Mouse (Mus musculus) myocyte (in vitro differentiated cells): Measurements from ENCODE around the gene Smg7. TPM values are rescaled to one million over a fixed set of nuclear protein-coding genes. Genes with fewer than 3 reads are reported as not detected.

ENCODE experiments used
- H3K27me3 ChIP-seq: one replicate; pipeline ENCODE4 v1.6.1; 2011; ENCODE audit not compliant: control insufficient read depth, insufficient read depth, insufficient read length
- H3K36me3 ChIP-seq: one replicate; pipeline ENCODE4 v1.6.1; 2011; ENCODE audit not compliant: control insufficient read depth, insufficient read depth
- H3K4me2 ChIP-seq: one replicate; pipeline ENCODE4 v1.6.1; 2011; ENCODE audit warnings: low read depth, control low read depth
- H3K4me3 ChIP-seq: one replicate; pipeline ENCODE4 v1.5.1; 2011; ENCODE audit warnings: mild to moderate bottlenecking, control low read depth, moderate library complexity
- H3K79me2 ChIP-seq: one replicate; pipeline ENCODE4 v1.6.1; 2011; ENCODE audit not compliant: control insufficient read depth, insufficient read depth
- H3ac ChIP-seq: one replicate; pipeline ENCODE4 v1.6.1; 2011; ENCODE audit not compliant: control insufficient read depth, insufficient read length
- CEBPB ChIP-seq: IDR thresholded peaks from 2 replicates; pipeline ENCODE4 v1.6.1; 2011; ENCODE audit warnings: mild to moderate bottlenecking, moderate library complexity; ENCODE audit not compliant: poor library complexity, insufficient read depth, severe bottlenecking
- E2F4 ChIP-seq: IDR thresholded peaks from one replicate; pipeline ENCODE4 v1.6.1; 2011; ENCODE audit warnings: mild to moderate bottlenecking, control low read depth, moderate library complexity; ENCODE audit not compliant: insufficient read depth
- MAX ChIP-seq: IDR thresholded peaks from one replicate; pipeline ENCODE4 v1.6.1; 2011; ENCODE audit warnings: low read depth, mild to moderate bottlenecking, control low read depth
- MYOD1 ChIP-seq, 3 experiments: IDR thresholded peaks; one replicate each; pipeline ENCODE4 v1.6.1; 2011; ENCODE audit warnings: control low read depth in 2 of 3, low read depth in 2 of 3, mild to moderate bottlenecking in 2 of 3, moderate library complexity in 1 of 3; ENCODE audit not compliant: insufficient read length in 2 of 3, control insufficient read depth in 1 of 3
- MYOG ChIP-seq, 3 experiments: IDR thresholded peaks; one replicate each; pipeline ENCODE4 v1.6.1; 2011; ENCODE audit warnings: control low read depth in 2 of 3, low read depth in 2 of 3, mild to moderate bottlenecking in 2 of 3; ENCODE audit not compliant: insufficient read length in 2 of 3, control insufficient read depth in 1 of 3, insufficient read depth in 1 of 3
- POLR2A ChIP-seq: IDR thresholded peaks from one replicate; pipeline ENCODE4 v1.6.1; 2011; ENCODE audit warnings: low read depth, mild to moderate bottlenecking, control low read depth, moderate library complexity; ENCODE audit not compliant: insufficient read length
- POLR2AphosphoS2 ChIP-seq: IDR thresholded peaks from one replicate; pipeline ENCODE4 v1.6.1; 2011; ENCODE audit warnings: low read depth, control low read depth; ENCODE audit not compliant: insufficient read length
- REST ChIP-seq: IDR thresholded peaks from one replicate; pipeline ENCODE4 v1.6.1; 2011; ENCODE audit warnings: mild to moderate bottlenecking, control low read depth, moderate library complexity; ENCODE audit not compliant: insufficient read depth, insufficient read length
- SRF ChIP-seq: IDR thresholded peaks from one replicate; pipeline ENCODE4 v1.6.1; 2011; ENCODE audit warnings: low read depth; ENCODE audit not compliant: control insufficient read depth, insufficient read length
- TCF12 ChIP-seq: IDR thresholded peaks from one replicate; pipeline ENCODE4 v1.6.1; 2011; ENCODE audit warnings: mild to moderate bottlenecking, control low read depth; ENCODE audit not compliant: poor library complexity, insufficient read depth, severe bottlenecking
- TCF3 ChIP-seq: IDR thresholded peaks from one replicate; pipeline ENCODE4 v1.6.1; 2011; ENCODE audit warnings: low read depth, control low read depth; ENCODE audit not compliant: insufficient read length
- USF1 ChIP-seq: IDR thresholded peaks from one replicate; pipeline ENCODE4 v1.6.1; 2011; ENCODE audit warnings: low read depth, mild to moderate bottlenecking, control low read depth, moderate library complexity
- polyA plus RNA-seq: library from polyadenylated mRNA; unstranded; fragments of >200 nt; fragmentation: generic; extraction: Trizol; gene quantifications from one replicate; pipeline ENCODE4 v1.2.1, GENCODE M21; 2012; ENCODE audit warnings: missing spikeins

The Smg7 gene
- polyA plus RNA-seq, 1 experiment, result 13.6 TPM

DNA sequence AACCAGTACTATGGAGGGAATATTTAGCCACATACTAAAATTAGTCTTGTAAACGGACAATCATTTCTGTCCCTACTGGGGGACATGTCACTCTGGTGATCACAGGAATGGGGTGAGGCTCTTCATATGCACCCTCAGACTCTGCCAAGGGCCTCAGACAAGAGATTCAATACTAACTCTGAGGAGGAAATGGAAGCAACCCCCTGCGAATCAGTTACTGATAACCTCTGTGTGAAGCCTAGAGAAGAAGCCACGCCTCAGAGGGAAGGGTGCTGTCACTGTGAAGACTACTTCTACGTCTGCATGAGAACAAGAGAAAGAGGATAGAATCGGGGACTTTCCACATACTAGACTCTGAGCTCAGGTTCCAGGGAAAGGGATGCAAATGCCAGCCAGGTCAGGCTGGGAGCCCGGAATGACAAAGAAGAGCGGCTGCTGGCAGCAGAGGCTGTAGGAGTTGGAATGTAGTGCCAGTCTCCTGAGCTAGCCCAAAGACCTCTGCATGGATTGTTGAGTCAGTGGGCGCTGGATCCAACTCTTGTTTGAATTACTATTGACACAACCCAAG, 106.7 kb downstream of the Smg7 start:
- TF ChIP-seq USF1 (no peak), SRF (no peak), TCF12 (no peak), REST (no peak), POLR2A (no peak), TCF3 (no peak), MYOG (IDR thresholded peaks at IDR 0.05; ENCODE audit: control insufficient read depth in 1 of 3, insufficient read depth in 1 of 3, insufficient read length in 2 of 3, low read depth in 2 of 3) (no peak), MAX (no peak), MYOD1 (IDR thresholded peaks at IDR 0.05; ENCODE audit: control insufficient read depth in 1 of 3, insufficient read length in 2 of 3, low read depth in 2 of 3) (no peak), E2F4 (no peak), POLR2AphosphoS2 (no peak), CEBPB (no peak)
- Histone ChIP-seq H3K4me3 (no peak overlapping the region), H3K4me2 (no peak overlapping the region), H3ac (no peak overlapping the region), H3K79me2 (no peaks in the 10 kb centered on the region), H3K36me3 (no peaks in the 10 kb centered on the region), H3K27me3 (no peaks in the 10 kb centered on the region)

DNA sequence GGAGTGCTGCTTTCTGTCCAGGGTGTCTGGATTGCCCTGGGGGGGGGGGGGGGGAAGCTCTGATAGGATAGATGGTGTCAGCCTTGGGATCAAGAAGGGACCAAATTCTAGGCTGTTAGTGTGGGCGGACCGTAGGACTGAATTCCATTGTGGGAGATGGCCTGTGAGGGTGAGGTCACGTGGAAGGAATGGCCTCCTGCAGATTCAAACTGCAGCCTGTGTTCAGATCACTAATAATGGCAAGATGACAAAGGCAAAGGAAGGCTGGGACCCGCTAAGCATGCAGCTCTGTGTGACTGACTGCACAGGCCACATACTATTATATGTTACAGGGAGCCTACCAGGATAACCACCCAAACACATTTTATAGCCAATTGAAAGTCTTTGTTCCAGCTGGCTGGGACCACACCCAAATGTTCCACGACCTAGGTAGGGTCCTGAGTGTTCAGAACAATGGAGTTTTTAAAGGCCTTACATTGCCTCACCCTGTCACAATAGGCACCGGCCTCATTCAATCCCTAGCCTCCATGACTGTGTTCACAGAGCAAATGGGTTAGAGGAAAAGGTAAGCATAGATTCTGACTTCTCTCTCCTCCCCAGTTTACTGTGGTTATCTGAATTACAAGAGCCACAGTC, 108.8 kb downstream of the Smg7 start:
- Histone ChIP-seq H3K79me2 (no peaks in the 10 kb centered on the region), H3K36me3 (no peaks in the 10 kb centered on the region), H3ac (no peak overlapping the region), H3K27me3 (no peaks in the 10 kb centered on the region), H3K4me2 (no peak overlapping the region), H3K4me3 (no peak overlapping the region)
- TF ChIP-seq E2F4 (no peak), REST (no peak), CEBPB (no peak), TCF3 (no peak), MYOG (IDR thresholded peaks at IDR 0.05; ENCODE audit: control insufficient read depth in 1 of 3, insufficient read depth in 1 of 3, insufficient read length in 2 of 3, low read depth in 2 of 3) (no peak), TCF12 (no peak), POLR2A (no peak), MYOD1 (IDR thresholded peaks at IDR 0.05; ENCODE audit: control insufficient read depth in 1 of 3, insufficient read length in 2 of 3, low read depth in 2 of 3) (no peak)

DNA sequence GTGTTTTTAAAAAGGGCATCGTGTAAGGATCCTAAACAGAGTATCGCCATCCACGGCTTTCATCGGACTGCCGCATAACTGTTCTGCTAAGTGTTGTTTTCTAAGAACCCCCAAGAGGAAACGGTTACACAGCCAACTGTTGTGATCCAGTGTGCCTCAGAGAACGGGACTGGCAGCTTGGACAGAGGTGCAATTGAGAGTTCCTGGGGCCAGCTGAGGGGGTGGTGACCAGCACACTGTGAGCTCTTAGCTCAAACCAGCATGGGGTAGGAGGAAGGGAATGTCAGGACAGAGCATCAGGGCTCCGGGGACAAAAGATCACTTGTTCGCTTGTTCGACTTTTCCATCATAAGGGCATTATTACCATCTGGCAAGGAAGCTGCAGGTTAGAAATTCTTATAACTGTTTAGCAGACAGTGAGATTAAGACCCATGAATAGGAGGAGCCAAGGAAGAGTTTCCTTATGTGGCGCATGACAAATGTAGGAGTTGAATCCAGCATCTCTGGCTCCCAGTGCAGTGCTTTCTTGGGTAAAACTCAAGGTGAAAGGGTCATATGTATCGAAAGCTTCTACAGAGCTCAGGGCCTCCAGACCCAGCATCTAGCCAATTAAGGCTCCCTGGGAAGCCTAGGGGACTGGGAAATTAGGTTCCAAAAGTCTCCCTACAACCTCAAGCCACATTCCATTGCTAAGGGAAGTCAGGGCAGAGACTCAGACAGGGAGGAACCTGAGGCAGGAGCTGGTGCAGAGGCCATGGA, 109.5 kb downstream of the Smg7 start:
- no peak overlapping the region for H3K4me2 ChIP-seq
- H3K79me2 ChIP-seq, result no peaks in the 10 kb centered on the region
- H3K36me3 ChIP-seq, result no peaks in the 10 kb centered on the region
- TF ChIP-seq POLR2AphosphoS2 (no peak), CEBPB (no peak), REST (no peak), E2F4 (no peak), TCF12 (no peak), MYOD1 (IDR thresholded peaks at IDR 0.05; ENCODE audit: control insufficient read depth in 1 of 3, insufficient read length in 2 of 3, low read depth in 2 of 3) (no peak), MAX (no peak), USF1 (no peak), POLR2A (no peak), SRF (no peak), MYOG (IDR thresholded peaks at IDR 0.05; ENCODE audit: control insufficient read depth in 1 of 3, insufficient read depth in 1 of 3, insufficient read length in 2 of 3, low read depth in 2 of 3) (no peak), TCF3 (no peak)
- no peak overlapping the region for H3ac ChIP-seq
- H3K4me3 ChIP-seq, result no peak overlapping the region
- no peaks in the 10 kb centered on the region for H3K27me3 ChIP-seq

DNA sequence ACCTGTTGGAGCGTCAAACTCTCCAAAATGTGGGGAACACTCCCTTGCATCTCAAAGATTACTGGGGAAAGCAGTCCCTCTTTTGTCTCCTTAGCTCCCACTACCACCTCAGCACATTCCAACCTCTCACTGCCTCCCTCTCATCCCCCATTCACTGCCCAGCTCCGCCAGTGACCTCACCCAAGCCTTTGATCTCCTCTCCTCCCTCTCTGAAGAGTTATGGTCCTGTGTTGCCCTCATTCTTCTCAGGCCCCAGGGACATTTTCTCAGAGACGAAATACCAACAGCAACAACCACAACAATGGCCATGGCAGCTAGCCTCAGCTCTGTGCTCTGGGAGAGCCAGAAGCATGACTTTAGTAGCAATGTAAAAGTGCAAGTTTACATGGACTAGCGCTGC, 111.2 kb downstream of the Smg7 start:
- no peak overlapping the region for H3K4me3 ChIP-seq
- H3K4me2 ChIP-seq, result no peak overlapping the region
- no peaks in the 10 kb centered on the region for H3K79me2 ChIP-seq
- H3ac ChIP-seq, result no peak overlapping the region
- H3K36me3 ChIP-seq, result no peaks in the 10 kb centered on the region
- H3K27me3 ChIP-seq, result no peaks in the 10 kb centered on the region
- no peak for TF ChIP-seq CEBPB
- TF ChIP-seq REST, result no peak
- TF ChIP-seq MYOD1 (IDR thresholded peaks at IDR 0.05; ENCODE audit: control insufficient read depth in 1 of 3, insufficient read length in 2 of 3, low read depth in 2 of 3), result no peak
- TF ChIP-seq MYOG (IDR thresholded peaks at IDR 0.05; ENCODE audit: control insufficient read depth in 1 of 3, insufficient read depth in 1 of 3, insufficient read length in 2 of 3, low read depth in 2 of 3), result no peak
- no peak for TF ChIP-seq POLR2A
- no peak for TF ChIP-seq MAX
